Mouse (Mus musculus): ENCODE measurements around the gene Chic2.

DNA sequence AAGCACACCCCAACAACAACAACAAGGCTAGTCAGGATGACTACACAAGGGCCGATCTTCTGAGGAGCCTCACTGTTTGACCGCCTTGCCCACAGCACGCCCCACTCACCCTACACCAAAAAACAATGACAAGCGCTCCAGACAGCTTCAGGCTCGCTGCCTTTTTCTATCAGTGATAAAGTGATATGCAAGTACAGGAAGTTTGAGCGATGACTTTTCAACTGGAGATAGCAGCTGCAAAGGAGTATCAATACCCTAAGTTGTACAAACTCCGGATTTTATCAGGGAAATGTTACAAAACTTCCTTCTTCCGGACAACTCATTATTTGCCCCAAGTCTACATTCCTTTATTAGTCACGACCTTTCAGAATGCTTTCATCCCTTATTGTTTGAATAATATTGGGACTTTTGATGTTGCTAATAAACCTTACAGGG, 1.5 kb downstream of the Chic2 start:
- TF ChIP-seq CTCF (IDR thresholded peaks at IDR 0.05; ENCODE audit: extremely low read depth, insufficient read depth, low read length) = no peak
- TF ChIP-seq POLR2A (IDR thresholded peaks at IDR 0.05; ENCODE audit: extremely low read depth, insufficient read depth, low read length) = no peak
